Mouse (Mus musculus) cerebellum, adult 2 months (tissue): ENCODE data around the gene Hist1h2bp. TPM values are rescaled to one million over a fixed set of nuclear protein-coding genes. Genes with fewer than 3 reads are reported as not detected.
"Not testable (repeated sequence)": the region's sequence is repeated elsewhere in the genome, so short reads cannot be mapped to it uniquely, and the experiment has no call there.

Experiments used
- DNase-seq, 2 experiments: peaks; one replicate each; pipeline ENCODE4 v3.0.0; 2021
- H3K27ac ChIP-seq: fragments of 200-500 bp; 2 replicates; pipeline ENCODE4 v1.5.1; 2012; ENCODE audit warnings: low read length, control low read depth, inconsistent platforms; ENCODE audit not compliant: insufficient read depth
- H3K27me3 ChIP-seq: fragments of 200-500 bp; 2 replicates; pipeline ENCODE4 v1.6.1; 2012; ENCODE audit warnings: inconsistent platforms, mild to moderate bottlenecking, low read length, moderate library complexity; ENCODE audit not compliant: control insufficient read depth, insufficient read depth
- H3K4me1 ChIP-seq: fragments of 200-500 bp; 2 replicates; pipeline ENCODE4 v1.6.1; 2011; ENCODE audit warnings: low read length; ENCODE audit not compliant: control insufficient read depth, insufficient read depth
- H3K4me3 ChIP-seq: fragments of 200-500 bp; replicated peaks from 2 replicates; pipeline ENCODE3; 2011; ENCODE audit warnings: mild to moderate bottlenecking, low read depth, low read length, control low read depth; ENCODE audit not compliant: insufficient read depth
- CTCF ChIP-seq: fragments of 200-500 bp; IDR thresholded peaks from 2 replicates; pipeline ENCODE4 v1.5.1; 2011; ENCODE audit warnings: low read depth, mild to moderate bottlenecking, control low read depth, low read length, moderate library complexity, borderline replicate concordance; ENCODE audit not compliant: insufficient read depth
- POLR2A ChIP-seq: fragments of 200-500 bp; IDR thresholded peaks from 2 replicates; pipeline ENCODE4 v1.6.1; 2011; ENCODE audit warnings: low read length, control low read depth, borderline replicate concordance; ENCODE audit not compliant: insufficient read depth
- whole genome bisulfite sequencing: fragments of 180-500 bp; shearing (Covaris S2); methylation state at CpG from one replicate; pipeline ENCODE4 v1.1.7; 2018; 5-methylcytosine and 5-hydroxymethylcytosine counted together
- polyA plus RNA-seq: library from polyadenylated mRNA; depleted of rRNA; stranded (reverse); fragments of >200 nt; gene quantifications from 2 replicates; pipeline ENCODE4 v1.2.3, GENCODE M21; 2012

The Hist1h2bp gene
- polyA plus RNA-seq, 1 experiment: not detected

DNA sequence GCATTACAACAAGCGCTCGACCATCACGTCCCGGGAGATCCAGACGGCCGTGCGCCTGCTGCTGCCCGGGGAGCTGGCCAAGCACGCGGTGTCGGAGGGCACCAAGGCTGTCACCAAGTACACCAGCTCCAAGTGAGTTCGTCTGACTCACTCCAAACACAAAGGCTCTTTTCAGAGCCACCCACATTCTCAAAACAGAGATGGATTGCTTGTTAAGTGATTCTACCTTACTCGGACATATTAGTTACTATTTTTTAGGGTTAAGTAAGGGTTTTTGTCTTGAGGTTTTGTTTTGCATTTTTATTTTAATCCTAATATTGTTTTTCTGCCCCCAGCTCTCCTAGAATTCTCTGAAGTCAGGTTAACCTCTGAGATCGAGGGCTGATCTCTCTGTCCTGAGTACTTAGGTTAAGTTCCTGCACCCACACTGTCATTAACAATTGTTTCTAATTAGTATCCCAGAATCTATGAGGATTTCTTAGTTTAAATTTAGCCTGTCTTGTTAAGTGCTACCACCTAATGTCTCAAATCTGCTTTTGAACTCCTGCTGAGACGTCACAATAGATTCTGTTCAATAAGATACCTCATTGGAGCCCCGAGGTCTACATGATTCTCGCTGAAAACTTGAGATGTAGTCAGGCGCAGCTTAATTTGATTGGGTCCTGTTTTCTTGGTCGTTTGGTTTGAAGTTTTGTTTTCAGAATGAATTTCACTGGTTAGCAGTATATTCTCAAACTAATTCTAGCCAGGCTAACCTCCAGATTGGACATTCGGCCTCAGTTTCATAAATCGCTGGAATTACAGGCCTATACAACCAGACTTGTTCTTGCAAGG lies 716 bp downstream of the Hist1h2bp start:
- peak; percentile 13 to 14 for DNase-seq
- WGBS: 26% methylated on average over 15 of the region's 21 CpGs
- Histone ChIP-seq H3K27me3 (no peaks in the 10 kb centered on the region), H3K4me3 (no peak overlapping the region), H3K27ac (no peak overlapping the region), H3K4me1 (0 out of 2 replicates have a peak, but pooled peaks cover 2% of the 10 kb centered on the region)
- TF ChIP-seq POLR2A (no peak), CTCF (no peak)

DNA sequence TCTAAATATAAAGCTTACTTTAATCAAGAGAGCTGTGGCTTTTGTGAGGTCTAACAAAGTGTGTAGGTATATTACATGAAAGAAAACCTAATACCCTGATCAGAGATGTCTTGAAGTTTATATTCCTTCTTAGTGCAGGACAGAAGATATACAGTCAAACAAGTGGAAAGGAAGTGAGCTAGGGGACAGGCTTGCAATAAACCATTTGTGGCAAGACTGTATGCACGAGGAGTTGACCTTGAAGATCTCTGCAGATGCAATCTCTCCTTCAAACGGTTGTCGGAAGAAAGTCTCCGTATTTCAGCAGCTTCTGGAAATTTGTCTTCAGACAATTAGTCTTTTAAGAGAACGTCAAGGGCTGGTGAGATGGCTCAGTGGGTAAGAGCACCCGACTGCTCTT lies 2.7 kb downstream of the Hist1h2bp start:
- no peak for DNase-seq
- WGBS: 81% methylated on average over 6 of the region's 6 CpGs
- Histone ChIP-seq H3K4me1 (0 out of 2 replicates have a peak, but pooled peaks cover 2% of the 10 kb centered on the region), H3K27me3 (no peaks in the 10 kb centered on the region), H3K4me3 (no peak overlapping the region), H3K27ac (no peak overlapping the region)
- TF ChIP-seq CTCF: no peak
- no peak for TF ChIP-seq POLR2A

DNA sequence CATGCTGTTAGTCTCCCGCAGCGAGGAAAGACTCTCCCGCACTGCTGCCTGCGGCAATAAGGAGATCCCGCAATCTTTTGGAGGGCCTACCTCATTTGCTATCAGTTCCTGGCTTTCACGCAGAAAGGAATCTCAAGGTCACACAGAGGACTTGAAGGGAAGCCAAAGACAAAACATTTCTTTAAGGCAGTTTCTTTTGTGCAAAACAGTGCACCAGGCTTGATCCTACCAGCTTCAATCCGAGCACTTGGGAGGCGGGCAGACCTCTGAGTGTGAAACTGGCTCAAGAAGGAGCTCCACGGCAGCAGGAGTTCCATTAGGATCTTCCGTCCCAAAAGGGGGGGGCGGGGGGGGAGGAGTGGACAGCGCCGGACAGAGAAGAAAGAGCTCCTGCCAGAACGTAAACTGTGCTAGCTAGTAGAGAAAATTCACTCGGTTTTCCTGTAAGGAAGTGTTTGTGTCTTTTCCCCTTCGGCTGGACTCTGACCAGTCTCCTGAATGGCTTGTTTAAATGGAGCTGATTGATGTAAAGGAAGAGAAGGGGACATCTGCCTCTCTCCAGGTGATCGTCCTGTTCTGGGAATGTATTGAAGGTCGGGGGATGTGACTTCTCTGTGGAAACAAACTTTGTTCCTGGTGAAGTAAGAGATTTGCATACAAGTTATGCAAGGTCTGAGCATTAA lies 3.5 kb downstream of the Hist1h2bp start:
- H3K4me3 ChIP-seq: no peak overlapping the region
- no peak overlapping the region for H3K27ac ChIP-seq
- 0 out of 2 replicates have a peak, but pooled peaks cover 2% of the 10 kb centered on the region for H3K4me1 ChIP-seq
- no peak for TF ChIP-seq CTCF
- no peak for TF ChIP-seq POLR2A
- WGBS: 6% methylated on average over 18 of the region's 18 CpGs
- peak in 1 of 2 experiments; percentile 16 for DNase-seq
- no peaks in the 10 kb centered on the region for H3K27me3 ChIP-seq

DNA sequence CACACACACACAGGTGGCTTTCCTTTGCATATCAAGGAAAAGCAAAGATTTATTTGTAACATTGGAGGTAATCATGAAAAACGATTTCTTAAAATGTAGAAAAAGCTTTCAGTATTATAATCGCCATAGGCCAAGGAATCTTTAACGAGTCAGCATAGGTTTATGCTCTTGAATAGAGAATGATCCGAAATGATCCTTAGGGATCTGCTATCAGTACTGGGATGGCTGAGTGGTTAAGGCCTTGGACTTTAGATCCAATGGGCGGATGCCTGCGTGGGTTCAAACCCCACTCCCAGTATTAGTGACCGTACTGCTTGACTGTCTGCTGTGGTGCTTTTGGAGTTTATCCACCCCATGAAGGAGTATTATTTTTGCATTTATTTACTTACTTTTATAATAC lies 8.3 kb downstream of the Hist1h2bp start:
- H3K4me1 ChIP-seq: 0 out of 2 replicates have a peak, but pooled peaks cover under 1% of the 10 kb centered on the region
- WGBS: 94% methylated on average over 7 of the region's 7 CpGs
- H3K27me3 ChIP-seq: no peaks in the 10 kb centered on the region
- no peak for DNase-seq
- no peak for TF ChIP-seq POLR2A
- no peak for TF ChIP-seq CTCF
- no peak overlapping the region for H3K27ac ChIP-seq
- no peak overlapping the region for H3K4me3 ChIP-seq

DNA sequence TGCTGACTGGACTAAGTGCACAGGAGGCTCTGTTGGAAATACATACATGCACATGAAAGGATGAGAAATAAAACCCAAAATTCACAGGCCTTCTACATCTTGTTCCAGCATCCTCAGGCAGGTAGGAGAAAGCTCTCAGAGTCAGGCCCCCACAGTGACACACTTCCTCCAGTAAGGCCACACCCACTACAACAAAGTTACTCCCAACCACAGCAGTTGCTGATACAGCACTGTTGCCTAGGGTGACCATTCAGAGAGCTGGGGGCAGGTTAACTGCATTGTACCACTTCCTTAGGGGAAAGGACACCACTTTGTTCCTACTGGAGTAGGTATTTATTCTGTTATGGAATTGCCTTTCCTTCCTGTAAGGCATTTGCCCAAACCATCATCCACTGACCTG lies 9.9 kb downstream of the Hist1h2bp start:
- not testable (repeated sequence) for H3K4me1 ChIP-seq, H3K27ac ChIP-seq, DNase-seq, H3K27me3 ChIP-seq, H3K4me3 ChIP-seq

DNA sequence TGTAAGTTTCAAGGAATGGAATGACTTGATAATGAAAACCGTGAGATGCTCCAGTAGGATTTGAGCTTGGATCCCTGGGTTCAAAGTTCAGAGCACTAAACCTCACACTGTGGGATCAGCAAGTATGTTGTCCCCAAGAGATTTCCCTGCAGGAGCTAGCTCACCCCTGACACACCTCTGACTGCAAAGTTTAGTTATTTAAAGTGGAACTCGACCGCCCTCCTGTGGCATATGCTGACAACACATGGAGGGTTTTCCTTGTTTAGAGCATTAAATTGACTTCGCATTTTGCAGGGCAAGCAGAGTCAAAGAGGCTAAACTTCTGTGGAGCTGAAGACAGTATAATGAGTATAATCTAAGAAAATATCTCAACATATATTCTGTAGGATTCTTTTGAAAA lies 15.8 kb downstream of the Hist1h2bp start:
- H3K27ac ChIP-seq, H3K4me1 ChIP-seq, H3K4me3 ChIP-seq, DNase-seq, H3K27me3 ChIP-seq: not testable (repeated sequence)
- WGBS: no CpG with 5 or more reads among the region's 4 CpGs

DNA sequence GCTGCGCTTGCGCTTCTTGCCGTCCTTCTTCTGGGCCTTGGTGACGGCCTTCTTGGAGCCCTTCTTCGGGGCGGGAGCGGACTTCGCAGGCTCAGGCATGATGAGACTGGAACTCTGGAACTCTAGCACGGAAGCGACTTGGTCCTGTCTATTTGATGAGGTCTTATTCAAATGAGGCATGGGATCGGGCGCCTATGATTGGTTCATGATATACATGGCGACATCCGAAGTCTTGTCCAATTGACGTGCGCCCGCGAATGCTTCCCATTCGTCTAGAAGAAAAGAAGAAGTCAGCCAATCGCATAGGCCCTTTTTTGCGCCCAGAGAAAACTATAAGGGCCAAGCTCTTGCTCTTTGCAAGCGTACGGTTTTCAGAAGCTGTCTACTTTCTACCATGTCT lies 22.8 kb downstream of the Hist1h2bp start, which contains the start of the genes Hist1h2bq and Hist1h2ao:
Gene Hist1h2bq, minus strand, starts transcription at position 125 of the 400 bp plus-strand sequence.
Gene Hist1h2ao, plus strand, starts transcription at position 393 of the 400 bp plus-strand sequence.
- H3K27me3 ChIP-seq, H3K27ac ChIP-seq, H3K4me3 ChIP-seq, DNase-seq, H3K4me1 ChIP-seq: not testable (repeated sequence)
- WGBS: no CpG with 5 or more reads among the region's 23 CpGs

DNA sequence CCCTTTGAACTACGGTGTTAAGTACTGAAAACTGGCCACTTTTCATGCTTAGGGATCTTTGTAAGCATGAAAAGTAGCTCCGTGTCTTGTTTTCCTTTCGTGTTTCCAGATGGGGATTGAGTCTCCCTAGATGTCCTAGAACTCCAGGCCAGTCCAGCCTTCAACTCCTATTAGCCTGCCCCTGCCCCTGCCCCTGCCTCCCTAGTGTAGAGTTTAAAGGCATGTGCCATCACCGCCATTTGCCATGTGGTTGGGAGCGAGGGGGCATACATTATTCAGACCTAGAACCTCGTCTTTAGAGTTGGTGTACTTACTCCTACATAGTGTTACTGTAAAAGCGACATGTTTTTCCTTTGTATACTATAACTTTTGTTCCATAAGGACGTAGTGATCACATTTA lies 23.8 kb downstream of the Hist1h2bp start:
- H3K4me3 ChIP-seq, H3K4me1 ChIP-seq, H3K27me3 ChIP-seq, H3K27ac ChIP-seq, DNase-seq: not testable (repeated sequence)
- WGBS: no CpG with 5 or more reads among the region's 8 CpGs

DNA sequence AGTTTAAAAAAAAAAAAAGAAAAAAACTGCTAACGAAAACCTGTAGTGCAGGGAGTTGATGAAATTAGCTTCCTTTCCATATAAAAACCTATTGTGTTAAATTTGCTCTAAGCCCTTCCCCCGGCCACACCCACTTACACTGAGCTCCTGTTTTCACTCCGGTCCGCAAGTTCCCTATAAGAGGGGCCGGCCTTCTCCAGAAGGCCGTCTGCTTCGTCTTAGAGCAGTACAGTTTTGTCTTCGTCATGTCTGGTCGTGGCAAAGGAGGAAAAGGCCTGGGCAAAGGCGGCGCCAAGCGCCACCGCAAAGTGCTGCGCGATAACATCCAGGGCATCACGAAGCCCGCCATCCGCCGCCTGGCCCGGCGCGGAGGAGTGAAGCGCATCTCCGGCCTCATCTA lies 24.3 kb downstream of the Hist1h2bp start, which contains the start of gene Hist1h4m:
Gene Hist1h4m, plus strand, starts transcription at position 208 of the 400 bp plus-strand sequence.
- H3K27me3 ChIP-seq, H3K27ac ChIP-seq, H3K4me1 ChIP-seq, H3K4me3 ChIP-seq: not testable (repeated sequence)
- DNase-seq: peak; percentile 60 to 62
- WGBS: no CpG with 5 or more reads among the region's 24 CpGs

DNA sequence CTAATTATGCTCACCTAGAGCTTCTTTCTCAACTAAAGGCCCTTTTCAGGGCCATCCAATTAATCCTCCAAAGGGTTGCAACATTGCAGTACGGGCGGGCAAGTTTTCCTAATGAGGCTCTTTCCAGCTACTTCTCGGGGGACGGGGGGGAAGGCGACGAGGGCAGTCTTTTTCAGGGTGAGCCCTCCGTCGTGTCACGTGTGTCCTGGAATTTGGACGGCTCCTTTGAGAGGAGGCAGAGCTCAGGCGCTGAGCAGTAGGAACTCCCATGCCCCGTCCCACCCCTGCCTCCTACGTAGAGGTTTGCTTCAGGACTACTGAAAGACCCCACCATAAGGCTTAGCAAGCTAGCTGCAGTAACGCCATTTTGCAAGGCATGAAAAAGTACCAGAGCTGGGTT lies 24.8 kb downstream of the Hist1h2bp start:
- not testable (repeated sequence) for H3K27ac ChIP-seq, DNase-seq, H3K27me3 ChIP-seq, H3K4me3 ChIP-seq, H3K4me1 ChIP-seq
- under 1% methylated on average over 14 of the region's 14 CpGs for WGBS

DNA sequence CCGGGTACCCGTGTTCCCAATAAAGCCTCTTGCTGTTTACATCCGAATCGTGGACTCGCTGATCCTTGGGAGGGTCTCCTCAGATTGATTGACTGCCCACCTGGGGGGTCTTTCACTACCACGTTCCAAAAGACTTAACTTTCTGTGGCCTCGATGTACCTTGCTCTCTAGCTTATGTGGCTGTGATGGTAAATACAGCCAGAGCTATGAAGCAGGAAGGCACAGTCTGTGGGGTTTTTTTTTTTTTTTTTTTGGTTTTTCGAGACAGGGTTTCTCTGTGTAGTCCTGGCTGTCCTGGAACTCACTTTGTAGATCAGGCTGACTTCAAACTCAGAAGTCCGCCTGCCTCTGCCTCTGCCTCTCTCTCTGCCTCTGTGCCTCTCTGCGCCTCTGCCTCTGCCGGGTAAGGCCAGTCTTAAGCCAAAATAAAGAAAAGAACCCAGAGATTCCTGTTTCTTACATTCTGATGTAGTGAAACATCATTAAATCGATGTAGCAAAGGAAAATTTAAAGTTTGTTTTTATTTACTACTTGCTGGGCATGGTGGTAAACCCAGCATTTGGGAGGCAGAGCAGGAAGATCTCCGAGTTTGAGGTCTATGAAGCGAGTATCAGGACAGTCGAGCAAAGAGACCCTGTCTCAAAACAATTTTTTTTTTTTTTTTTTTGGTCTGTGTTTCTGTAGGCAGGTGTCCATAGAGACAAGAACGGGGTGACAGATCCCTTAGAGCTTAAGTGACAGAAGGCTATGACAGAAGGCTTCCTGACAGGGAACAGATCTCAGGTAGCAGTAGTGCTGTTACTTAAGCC lies 33.0 kb downstream of the Hist1h2bp start:
- WGBS: 49% methylated on average over 7 of the region's 16 CpGs
- H3K4me1 ChIP-seq, H3K27ac ChIP-seq, H3K4me3 ChIP-seq, DNase-seq, H3K27me3 ChIP-seq: not testable (repeated sequence)
